Mouse (Mus musculus): ENCODE data around the gene Rgs7.

DNA sequence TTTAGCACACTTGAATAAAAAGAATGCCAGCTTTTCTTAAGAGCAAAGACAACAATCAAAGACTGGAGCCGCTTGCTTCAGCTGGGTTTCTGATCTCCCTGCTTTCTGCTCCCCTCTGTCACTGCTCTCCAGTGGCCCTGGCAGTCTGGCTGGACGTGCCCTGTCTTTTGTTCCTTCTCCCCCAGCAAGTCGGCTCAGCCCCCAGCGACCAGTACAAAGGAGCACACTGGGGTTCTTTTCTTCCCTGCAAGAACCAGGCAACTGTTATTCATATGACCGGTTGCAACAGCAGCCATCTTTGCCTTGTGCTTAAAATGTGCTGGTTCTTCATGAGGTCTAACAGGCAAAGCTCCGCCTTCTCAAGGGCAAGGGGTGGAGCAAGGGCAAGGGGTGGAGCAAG lies 452.7 kb downstream of the Rgs7 start:
- TF ChIP-seq CTCF (conservative IDR thresholded peaks at IDR 0.05; ENCODE audit: low read length) (no peak), POU5F1 (IDR thresholded peaks at IDR 0.05; ENCODE audit: borderline replicate concordance, low read length) (no peak), NANOG (IDR thresholded peaks at IDR 0.05; ENCODE audit: borderline replicate concordance, low read length) (no peak)
